Mouse (Mus musculus): ENCODE data around the gene Zfp322a.
"Not testable (repeated sequence)": the region's sequence is repeated elsewhere in the genome, so short reads cannot be mapped to it uniquely, and the experiment has no call there.

The Zfp322a gene

GRCm38 (mm10) chr13:23312909-23313669 is 55.9 kb downstream of the Zfp322a start:
- DNase-seq: no peak

GRCm38 (mm10) chr13:23310036-23310435 is 59.0 kb downstream of the Zfp322a start:
- no peak for DNase-seq

GRCm38 (mm10) chr13:23309495-23310011 is 59.5 kb downstream of the Zfp322a start:
- DNase-seq: no peak

DNA sequence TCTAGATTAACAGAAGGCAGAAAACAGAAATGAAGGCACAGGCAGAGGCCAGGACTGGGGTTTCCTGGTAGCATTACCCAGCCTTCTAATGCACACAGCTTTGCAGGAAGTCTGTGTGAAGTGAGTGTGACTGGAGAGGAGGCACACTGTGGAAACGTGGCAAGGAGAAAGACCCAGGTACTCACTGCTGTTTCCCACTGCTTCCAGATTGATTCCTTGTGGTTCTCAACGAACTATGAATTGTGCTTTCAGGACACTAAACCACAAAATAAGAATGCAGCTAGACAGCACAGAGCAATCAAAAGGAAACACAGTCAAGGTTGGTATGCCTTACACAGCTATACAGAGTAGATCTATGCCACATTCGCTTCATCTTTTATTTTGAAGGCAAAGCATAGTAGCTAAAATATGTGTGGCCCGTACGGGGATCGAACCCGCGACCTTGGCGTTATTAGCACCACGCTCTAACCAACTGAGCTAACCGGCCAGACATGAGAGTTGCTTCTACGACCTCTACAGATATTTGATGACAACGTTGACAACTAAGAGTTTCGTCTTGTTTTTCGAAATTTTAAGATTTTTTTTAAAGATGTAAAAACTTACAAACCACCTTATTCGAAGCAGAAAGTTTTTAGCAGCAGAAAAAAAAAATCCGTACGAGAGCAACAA is 60.2 kb downstream of the Zfp322a start:
- not testable (repeated sequence) for DNase-seq

DNA sequence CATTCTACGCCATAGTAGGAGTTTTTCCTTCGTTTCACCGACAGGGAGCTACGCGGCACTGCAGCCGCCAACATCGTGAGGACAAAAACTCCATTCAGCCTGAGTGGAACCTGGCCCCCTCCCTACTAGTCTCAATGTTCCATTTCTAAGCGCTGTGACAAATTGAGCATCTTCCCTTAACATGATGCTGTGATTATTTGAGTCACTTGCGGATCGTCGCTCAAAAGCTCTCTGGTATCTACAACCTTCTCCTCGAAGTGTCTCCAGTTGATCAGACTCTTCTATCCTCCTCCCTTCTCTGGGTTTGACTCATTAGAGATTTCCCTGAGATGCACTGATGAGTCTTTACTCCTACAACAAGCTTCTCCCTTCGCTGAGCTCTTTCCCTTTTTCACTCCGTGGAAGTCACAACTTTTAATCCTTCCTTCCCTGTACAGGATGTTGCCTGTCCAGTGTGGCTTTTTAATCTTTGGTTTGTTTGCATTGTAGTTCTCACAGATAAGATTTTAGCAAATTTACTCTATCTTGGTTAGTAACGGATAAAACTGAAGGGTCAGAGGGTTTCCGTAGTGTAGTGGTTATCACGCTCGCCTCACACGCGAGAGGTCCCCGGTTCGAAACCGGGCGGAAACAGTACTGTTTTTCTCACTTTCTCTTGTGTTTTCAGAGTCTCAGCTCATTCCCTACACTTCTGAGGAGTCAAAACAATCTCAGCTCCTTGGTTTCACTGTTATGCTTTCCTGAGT is 61.8 kb downstream of the Zfp322a start:
- no peak for DNase-seq

DNA sequence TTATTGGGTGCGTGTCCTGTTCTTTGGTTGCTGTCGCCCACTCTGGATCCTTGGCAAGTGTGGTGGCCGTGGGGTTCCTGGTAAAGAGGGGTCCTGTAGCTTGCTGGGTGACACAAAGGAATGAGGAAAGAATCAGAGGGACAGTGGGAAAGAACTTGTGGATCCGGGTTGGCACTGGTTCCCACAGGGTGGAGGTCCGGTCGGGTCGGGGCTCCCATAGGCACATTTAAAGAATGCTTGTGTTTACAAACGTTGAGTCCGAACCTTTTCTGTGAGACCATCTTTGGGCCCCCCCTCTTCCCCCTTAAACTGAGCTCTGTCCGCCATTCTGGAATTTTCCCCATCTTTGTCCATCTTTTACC is 62.3 kb downstream of the Zfp322a start:
- DNase-seq: no peak

Measured in kidney, postnatal 10 days (tissue).